Mouse (Mus musculus) cortical plate, adult 2 months (tissue): Measurements from ENCODE around the gene Zfp800. TPM values are rescaled to one million over a fixed set of nuclear protein-coding genes. Genes with fewer than 3 reads are reported as not detected.
A peak's percentile ranks its signal among the peaks of the same experiment; 100 is the strongest.

Experiments used
- H3K27ac ChIP-seq: fragments of 200-500 bp; 2 replicates; pipeline ENCODE4 v1.5.1; 2012; ENCODE audit warnings: low read length, control low read depth, inconsistent platforms; ENCODE audit not compliant: insufficient read depth
- H3K4me1 ChIP-seq: fragments of 200-500 bp; 2 replicates; pipeline ENCODE4 v1.6.1; 2011; ENCODE audit warnings: low read length; ENCODE audit not compliant: control insufficient read depth, insufficient read depth
- H3K4me3 ChIP-seq: fragments of 200-500 bp; 2 replicates; pipeline ENCODE4 v1.5.1; 2011; ENCODE audit warnings: mild to moderate bottlenecking, low read length, control low read depth; ENCODE audit not compliant: insufficient read depth
- CTCF ChIP-seq: fragments of 200-500 bp; IDR thresholded peaks from 2 replicates; pipeline ENCODE4 v1.5.1; 2011; ENCODE audit warnings: mild to moderate bottlenecking, control low read depth, low read length; ENCODE audit not compliant: insufficient read depth; ENCODE audit errors: extremely low read depth
- POLR2A ChIP-seq: fragments of 200-500 bp; IDR thresholded peaks from 2 replicates; pipeline ENCODE4 v1.6.1; 2011; ENCODE audit warnings: mild to moderate bottlenecking, low read length, control low read depth; ENCODE audit not compliant: insufficient read depth; ENCODE audit errors: extremely low read depth
- polyA plus RNA-seq: library from polyadenylated mRNA; depleted of rRNA; stranded (reverse); fragments of >200 nt; gene quantifications from 2 replicates; pipeline ENCODE4 v1.2.3, GENCODE M21; 2012; rRNA removed

Gene Zfp800
- 6.7 and 8.1 TPM in 2 replicates for polyA plus RNA-seq

DNA sequence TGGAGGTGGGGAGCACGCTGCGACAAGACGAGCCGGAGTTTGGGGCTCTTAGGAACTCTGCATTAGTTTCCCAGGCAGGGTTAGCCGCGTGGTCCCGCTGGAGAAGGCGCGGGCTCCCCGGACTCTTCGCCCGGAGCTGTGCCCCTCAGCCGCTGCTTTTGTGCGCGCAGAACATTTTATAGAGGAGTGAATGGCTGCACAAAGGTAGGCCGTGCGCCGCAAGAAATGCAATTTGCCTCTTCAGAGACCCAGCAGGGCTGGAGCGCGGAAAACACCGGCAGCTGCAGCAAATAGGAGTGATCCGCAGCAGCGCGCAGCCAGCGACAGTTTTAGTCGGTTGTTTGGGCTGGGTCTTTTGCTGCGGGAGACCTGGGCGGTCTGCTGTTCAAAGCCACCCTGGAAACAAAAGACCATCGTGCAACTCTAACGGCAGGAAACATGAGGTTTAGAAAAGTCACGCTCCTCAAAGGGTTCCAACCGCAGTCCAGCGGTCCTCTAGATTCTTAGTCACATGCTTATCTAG lies at the start of gene Zfp800:
Gene Zfp800 (minus strand): TSS at position 325 of the 523 bp plus-strand sequence.
- Histone ChIP-seq H3K27ac (no peak within 1 kb of the TSS), H3K4me3 (peak within 1 kb of the TSS; percentile 41), H3K4me1 (no peaks in the 10 kb centered on the region)
- TF ChIP-seq POLR2A (no peak), CTCF (no peak)

DNA sequence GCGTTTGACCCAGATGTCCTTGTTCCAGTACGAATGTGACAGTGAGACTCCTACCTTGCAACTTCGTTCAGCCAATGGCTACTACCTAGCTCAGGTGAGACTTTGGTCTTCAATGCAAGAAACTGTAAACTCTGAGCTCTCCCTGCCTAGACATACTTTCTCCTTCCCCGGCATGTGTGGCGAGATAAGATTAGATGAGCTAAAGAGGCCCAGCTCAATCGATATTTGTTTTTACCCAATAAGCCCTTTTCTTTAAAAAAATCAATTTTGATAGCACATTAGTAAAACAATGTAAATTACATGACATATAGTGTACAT lies 33.7 kb upstream of the Zfp800 start:
- H3K4me3 ChIP-seq, result no peak overlapping the region
- TF ChIP-seq POLR2A (no peak), CTCF (no peak)
- H3K4me1 ChIP-seq, result no peaks in the 10 kb centered on the region
- no peak overlapping the region for H3K27ac ChIP-seq

DNA sequence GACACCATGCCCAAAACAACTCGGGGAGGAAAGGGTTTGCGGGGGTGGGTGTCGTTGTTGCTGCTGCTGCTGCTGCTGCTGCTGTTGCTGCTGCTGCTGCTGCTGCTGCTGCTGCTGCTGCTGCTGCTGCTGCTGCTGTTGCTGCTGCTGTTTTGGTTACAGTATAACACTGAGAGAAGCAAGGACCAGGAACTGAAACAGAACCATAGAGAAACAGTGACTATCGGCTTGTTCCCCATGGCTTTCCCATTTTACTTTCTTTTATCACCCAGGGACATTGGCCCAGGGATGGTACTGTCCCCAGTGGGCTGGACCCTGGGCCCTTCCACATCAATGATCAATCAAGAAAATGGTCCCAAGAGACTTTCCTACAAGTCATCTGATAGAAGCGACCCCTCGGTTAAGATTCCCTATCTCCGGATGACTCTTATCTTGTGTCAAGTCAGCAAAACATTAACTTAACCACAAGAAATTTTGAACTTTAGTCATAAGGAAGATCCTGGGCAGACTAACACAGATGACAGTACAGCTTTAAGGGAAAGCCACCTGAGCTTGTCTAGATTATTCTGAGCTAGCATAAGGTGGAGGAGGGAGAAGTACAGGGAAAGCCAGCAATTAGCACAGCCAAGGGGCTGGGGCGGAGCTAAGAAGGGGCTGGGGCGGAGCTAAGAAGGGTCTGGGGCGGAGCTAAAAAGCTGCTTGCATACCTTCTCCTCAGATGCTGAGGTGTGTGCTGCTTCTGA lies 33.2 kb upstream of the Zfp800 start:
- H3K4me1 ChIP-seq, result no peaks in the 10 kb centered on the region
- H3K4me3 ChIP-seq, result no peak overlapping the region
- H3K27ac ChIP-seq, result no peak overlapping the region
- TF ChIP-seq POLR2A, result no peak
- no peak for TF ChIP-seq CTCF

DNA sequence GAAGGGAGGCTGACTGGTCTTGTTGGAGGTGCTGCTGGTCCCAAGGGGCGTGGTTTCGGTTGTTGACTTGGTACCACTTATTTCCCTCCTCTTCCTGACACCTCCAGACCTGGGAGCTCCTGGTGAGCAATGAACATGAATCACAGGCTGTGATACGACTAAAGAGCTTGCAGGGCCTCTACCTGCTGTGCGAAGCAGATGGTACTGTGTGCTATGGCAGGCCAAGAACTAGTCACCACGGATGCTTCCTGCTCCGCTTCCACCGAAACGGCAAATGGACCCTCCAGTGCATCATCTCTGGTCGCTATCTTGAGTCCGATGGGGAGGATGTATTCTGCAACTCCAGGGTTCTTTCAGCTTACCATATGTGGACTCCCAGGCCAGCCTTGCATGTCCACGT lies 32.1 kb upstream of the Zfp800 start:
- H3K27ac ChIP-seq, result no peak overlapping the region
- TF ChIP-seq POLR2A (no peak), CTCF (no peak)
- 0 out of 2 replicates have a peak, but pooled peaks cover under 1% of the 10 kb centered on the region for H3K4me1 ChIP-seq
- no peak overlapping the region for H3K4me3 ChIP-seq

DNA sequence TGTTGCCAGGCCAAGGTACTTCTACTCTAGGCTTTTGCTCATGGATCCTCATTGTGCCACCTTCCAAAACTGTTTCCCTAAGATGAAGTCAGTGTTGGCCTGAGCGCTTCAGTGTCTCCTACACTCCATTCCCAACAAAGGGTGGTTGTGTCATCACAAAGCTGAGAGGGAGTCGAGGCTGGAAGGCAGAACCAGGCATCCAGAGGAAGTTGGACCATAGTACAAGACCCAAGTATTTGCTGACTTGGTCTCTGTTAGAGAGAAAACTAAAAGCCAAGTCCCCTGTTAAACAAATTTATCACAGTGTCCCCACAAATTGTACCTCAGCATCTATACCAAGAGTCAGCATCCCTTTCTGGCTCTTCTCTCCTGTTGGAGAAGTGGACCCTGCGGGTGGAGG lies 30.5 kb upstream of the Zfp800 start, which contains the start of gene Gcc1:
Gene Gcc1 (minus strand): TSS at position 101 of the 400 bp plus-strand sequence.
- Histone ChIP-seq H3K27ac (no peak within 1 kb of the TSS), H3K4me1 (peaks cover 3% of the 10 kb centered on the region; the same call in 1 of the 2 replicates), H3K4me3 (no peak within 1 kb of the TSS)
- TF ChIP-seq CTCF, result no peak
- no peak for TF ChIP-seq POLR2A

DNA sequence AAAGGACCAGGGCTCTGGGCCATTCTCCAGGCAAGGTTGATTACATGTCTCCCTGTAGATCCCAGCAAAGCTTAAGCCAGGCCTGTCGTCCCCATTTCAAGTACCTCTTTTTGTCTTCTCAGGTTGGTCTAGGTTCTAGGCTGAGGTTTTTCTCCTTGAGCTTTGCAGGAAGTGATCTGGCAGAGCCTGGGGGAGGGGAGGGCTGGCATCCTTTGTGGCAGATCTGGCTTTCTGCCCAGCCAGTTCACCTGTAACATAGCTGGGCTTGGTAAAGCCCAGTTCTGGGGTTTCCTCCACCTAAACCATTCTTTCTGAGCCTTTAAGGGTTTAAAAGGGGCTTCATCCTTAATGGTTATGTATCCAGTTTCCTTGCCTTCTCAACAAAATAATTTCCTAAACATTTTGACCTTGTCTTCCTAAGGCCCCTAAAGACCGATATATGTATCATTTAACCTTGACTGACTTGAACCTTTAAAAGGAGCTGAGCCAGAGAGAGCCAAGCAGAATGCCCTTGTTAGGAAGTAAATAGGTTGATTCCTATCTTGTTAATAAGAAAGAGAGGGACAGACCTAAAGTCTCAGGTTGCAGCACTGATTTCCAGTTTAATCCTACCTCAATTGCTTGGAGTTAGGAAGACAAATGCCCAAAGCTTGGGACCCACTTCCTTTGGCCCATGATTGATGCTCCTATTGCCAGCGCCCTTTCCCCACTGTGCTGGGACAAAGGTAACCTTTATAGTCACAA lies 29.5 kb upstream of the Zfp800 start, which contains the start of gene Fscn3:
Gene Fscn3 (plus strand): TSS at position 694 of the 744 bp plus-strand sequence.
- Histone ChIP-seq H3K27ac (no peak within 1 kb of the TSS), H3K4me1 (peaks cover 3% of the 10 kb centered on the region; the same call in 1 of the 2 replicates), H3K4me3 (no peak within 1 kb of the TSS)
- no peak for TF ChIP-seq CTCF
- TF ChIP-seq POLR2A, result no peak; the same call in 1 of the 2 replicates

DNA sequence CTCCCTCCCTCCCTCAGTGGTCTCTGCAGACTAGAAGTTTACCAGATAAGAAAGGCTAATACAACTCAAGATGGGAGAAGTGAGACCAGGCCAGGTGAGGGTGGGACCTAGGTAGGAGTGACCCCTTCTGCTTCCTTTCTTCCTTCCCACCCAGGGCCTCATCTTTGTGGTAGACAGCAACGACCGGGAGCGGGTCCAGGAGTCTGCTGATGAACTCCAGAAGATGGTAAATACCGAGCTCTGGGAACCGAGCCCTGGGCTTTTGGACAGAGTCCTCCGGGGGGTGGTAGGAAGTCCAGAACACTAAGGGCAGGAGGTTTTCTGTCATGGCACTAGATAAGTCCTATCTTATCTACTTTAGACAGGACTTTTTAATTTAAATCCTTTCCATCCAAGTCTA lies 27.2 kb upstream of the Zfp800 start:
- Histone ChIP-seq H3K4me1 (peaks cover 8% of the 10 kb centered on the region), H3K27ac (no peak overlapping the region), H3K4me3 (peak overlapping the region; percentile 98; the same call in 1 of the 2 replicates)
- TF ChIP-seq CTCF (no peak), POLR2A (no peak)

DNA sequence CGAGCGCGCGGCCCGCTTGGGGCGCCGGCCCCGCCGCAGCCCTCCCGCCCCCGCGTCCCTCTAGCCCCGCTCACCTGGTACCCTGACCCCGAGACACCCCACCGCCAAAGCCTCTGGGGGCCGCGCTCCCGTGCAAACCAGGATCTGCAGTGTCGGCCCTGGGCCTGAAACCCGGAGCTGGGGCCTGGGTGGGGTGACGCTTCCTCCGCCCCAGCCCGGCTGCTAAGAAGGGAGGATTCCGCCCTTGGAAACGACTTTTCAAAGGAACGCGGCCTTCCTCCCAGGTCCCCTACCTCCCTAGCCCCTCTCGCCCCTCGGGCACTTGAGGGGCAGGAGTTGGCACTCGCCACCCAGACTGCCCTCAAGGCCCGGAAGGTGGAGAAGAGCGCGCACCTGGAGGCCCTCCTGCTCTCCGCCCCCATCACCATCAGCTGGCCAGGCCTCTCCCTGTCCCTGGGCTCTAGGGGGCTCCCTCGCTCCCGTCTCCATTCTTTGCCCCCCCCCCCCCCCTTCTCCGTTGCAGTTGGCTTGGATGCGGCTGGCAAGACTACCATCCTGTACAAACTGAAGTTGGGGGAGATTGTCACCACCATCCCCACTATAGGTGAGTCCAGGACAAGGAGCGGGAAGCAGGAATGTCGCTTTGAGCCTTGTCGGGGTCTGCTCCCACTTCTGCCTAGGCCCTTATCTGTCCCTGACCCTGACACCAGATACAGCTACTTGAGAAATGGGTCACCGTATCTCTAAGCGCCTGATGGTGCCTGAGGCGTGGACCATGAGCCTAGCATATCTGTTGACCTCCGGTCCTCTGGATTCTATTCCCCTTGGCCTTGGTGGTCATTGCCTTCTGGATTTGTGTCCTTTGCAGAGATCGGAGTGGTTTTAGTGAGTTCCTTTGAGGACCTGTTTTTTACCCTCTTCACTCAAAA lies 26.2 kb upstream of the Zfp800 start:
- TF ChIP-seq POLR2A (no peak), CTCF (no peak)
- peaks cover 13% of the 10 kb centered on the region for H3K4me1 ChIP-seq
- peak overlapping the region; percentile 98 for H3K4me3 ChIP-seq
- peak overlapping the region; percentile 89 for H3K27ac ChIP-seq

DNA sequence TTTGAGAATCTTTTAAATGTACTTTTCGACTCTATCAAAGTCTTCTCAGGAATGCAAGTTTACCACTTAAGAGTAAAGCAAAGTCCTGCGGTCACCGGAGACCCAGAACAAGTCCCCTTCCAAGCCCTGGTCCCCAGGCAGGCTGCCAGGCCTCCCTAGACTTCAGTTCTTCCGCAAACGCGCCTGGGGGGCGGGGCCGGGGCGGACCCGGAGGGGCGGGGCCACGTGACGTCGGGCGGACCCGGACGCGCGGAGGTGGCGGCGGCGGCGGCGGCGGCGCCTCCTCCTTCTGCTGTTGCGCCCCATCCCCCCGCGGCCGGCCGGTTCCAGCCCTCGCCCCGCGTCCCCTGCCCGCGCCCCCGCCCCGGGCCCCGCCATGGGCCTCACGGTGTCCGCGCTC lies 25.5 kb upstream of the Zfp800 start, which contains the start of gene Arf5:
Gene Arf5 (plus strand): TSS at position 248 of the 400 bp plus-strand sequence.
- TF ChIP-seq POLR2A, result peak; percentile 19; the same call in 1 of the 2 replicates
- no peak for TF ChIP-seq CTCF
- Histone ChIP-seq H3K4me1 (peaks cover 13% of the 10 kb centered on the region), H3K4me3 (peak within 1 kb of the TSS; percentile 98), H3K27ac (peak within 1 kb of the TSS; percentile 89)
